Mouse (Mus musculus) cortical plate, adult 2 months (tissue): ENCODE data around the gene Creg1. TPM values are rescaled to one million over a fixed set of nuclear protein-coding genes. Genes with fewer than 3 reads are reported as not detected.

Experiments
- H3K27ac ChIP-seq: fragments of 200-500 bp; 2 replicates; pipeline ENCODE4 v1.5.1; 2012; ENCODE audit warnings: low read length, control low read depth, inconsistent platforms; ENCODE audit not compliant: insufficient read depth
- H3K4me1 ChIP-seq: fragments of 200-500 bp; 2 replicates; pipeline ENCODE4 v1.6.1; 2011; ENCODE audit warnings: low read length; ENCODE audit not compliant: control insufficient read depth, insufficient read depth
- H3K4me3 ChIP-seq: fragments of 200-500 bp; 2 replicates; pipeline ENCODE4 v1.5.1; 2011; ENCODE audit warnings: mild to moderate bottlenecking, low read length, control low read depth; ENCODE audit not compliant: insufficient read depth
- CTCF ChIP-seq: fragments of 200-500 bp; IDR thresholded peaks from 2 replicates; pipeline ENCODE4 v1.5.1; 2011; ENCODE audit warnings: mild to moderate bottlenecking, control low read depth, low read length; ENCODE audit not compliant: insufficient read depth; ENCODE audit errors: extremely low read depth
- POLR2A ChIP-seq: fragments of 200-500 bp; IDR thresholded peaks from 2 replicates; pipeline ENCODE4 v1.6.1; 2011; ENCODE audit warnings: mild to moderate bottlenecking, low read length, control low read depth; ENCODE audit not compliant: insufficient read depth; ENCODE audit errors: extremely low read depth
- polyA plus RNA-seq: library from polyadenylated mRNA; depleted of rRNA; stranded (reverse); fragments of >200 nt; gene quantifications from 2 replicates; pipeline ENCODE4 v1.2.3, GENCODE M21; 2012

Gene Creg1
- polyA plus RNA-seq, 1 experiment: 35.0 TPM

DNA sequence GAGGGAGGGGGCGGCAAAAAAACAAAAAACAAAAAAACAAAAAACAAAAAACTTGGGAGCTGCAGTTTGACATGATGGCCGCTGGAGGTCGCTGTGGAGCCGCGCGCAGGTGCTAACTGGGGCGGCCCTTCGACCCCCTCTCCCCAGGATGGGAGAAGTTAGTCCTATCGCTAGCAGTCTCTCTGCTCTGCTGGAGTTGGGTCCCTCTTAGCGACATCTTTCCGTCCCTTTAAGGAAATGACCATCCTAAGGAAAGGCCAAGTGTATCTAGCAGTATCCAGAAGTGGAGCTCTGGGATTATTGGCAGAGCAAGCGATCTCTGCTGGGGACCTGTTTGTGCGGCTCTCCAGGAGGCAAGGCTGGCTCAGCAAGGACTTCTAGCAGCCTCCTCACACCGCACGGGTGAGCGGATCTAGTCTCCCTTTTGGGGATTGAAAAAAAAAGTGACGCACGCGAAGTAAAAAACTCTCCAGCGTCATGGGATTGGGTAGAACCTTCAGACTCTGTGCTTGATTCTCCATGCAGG, 17.1 kb downstream of the Creg1 start:
- H3K4me3 ChIP-seq: no peak overlapping the region
- no peaks in the 10 kb centered on the region; the same call in 1 of the 2 replicates for H3K4me1 ChIP-seq
- TF ChIP-seq POLR2A (no peak), CTCF (peak; percentile 60)
- no peak overlapping the region for H3K27ac ChIP-seq

- H3K4me1 ChIP-seq: no peaks in the 10 kb centered on the region; the same call in 1 of the 2 replicates
- H3K4me3 ChIP-seq: no peak overlapping the region
- H3K27ac ChIP-seq: no peak overlapping the region
- TF ChIP-seq CTCF (no peak), POLR2A (no peak)
These were observed 17.9 kb downstream of the Creg1 start for GRCm38 (mm10) chr1:165781426-165781825.

DNA sequence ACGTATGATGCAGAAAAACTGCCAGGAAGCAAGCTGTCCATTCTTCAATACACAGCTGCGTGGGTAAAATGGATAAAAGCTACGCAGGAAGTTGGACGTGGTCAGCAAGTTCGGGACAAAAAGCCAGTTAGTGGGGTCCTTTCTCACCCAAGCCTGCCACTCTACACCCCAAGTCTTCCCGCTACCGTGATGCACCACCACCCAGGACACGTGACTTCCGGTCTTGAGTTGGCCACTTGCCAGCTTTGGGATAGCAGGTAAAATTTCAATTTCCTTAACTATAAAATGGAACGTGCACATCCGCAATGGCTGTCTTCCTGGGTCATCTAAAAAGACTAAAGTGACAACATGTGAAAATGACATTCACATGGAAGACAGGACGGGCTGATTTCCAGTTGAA, 18.4 kb downstream of the Creg1 start:
- Histone ChIP-seq H3K4me3 (no peak overlapping the region), H3K4me1 (no peaks in the 10 kb centered on the region; the same call in 1 of the 2 replicates), H3K27ac (no peak overlapping the region)
- TF ChIP-seq CTCF (no peak), POLR2A (no peak)

- no peaks in the 10 kb centered on the region for H3K4me1 ChIP-seq
- H3K27ac ChIP-seq: no peak overlapping the region
- TF ChIP-seq CTCF (no peak), POLR2A (no peak)
- no peak overlapping the region for H3K4me3 ChIP-seq
These were observed 22.8 kb downstream of the Creg1 start for GRCm38 (mm10) chr1:165786296-165786695.

DNA sequence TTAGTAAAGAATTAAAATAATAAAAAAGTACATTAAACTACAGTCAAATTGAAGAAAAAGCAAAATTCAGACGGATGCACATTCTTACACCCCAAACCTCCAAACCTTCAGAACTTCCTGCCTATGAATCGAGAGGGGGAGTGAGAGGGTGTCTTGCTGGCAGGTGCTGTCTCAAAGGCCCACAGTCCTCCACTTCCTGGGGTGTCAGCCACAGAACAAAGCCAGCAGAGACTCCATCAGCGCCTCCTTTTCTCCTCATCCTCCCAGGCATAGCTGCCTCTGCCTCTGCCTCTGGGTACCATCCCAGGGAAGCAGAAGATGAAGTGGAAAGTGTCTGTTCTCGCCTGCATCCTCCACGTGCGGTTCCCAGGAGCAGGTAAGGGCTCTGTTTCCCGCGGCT, 25.0 kb downstream of the Creg1 start, which contains the start of gene Cd247:
Gene Cd247, plus strand, starts transcription at position 171 of the 400 bp plus-strand sequence.
- TF ChIP-seq POLR2A: no peak
- no peak for TF ChIP-seq CTCF
- no peaks in the 10 kb centered on the region for H3K4me1 ChIP-seq
- H3K4me3 ChIP-seq: no peak within 1 kb of the TSS
- H3K27ac ChIP-seq: no peak within 1 kb of the TSS

GRCm38 (mm10) chr1:165789066-165789660, 25.6 kb downstream of the Creg1 start:
- no peak overlapping the region for H3K27ac ChIP-seq
- no peaks in the 10 kb centered on the region for H3K4me1 ChIP-seq
- TF ChIP-seq POLR2A: no peak
- TF ChIP-seq CTCF: no peak
- no peak overlapping the region for H3K4me3 ChIP-seq

- Histone ChIP-seq H3K4me3 (no peak overlapping the region), H3K27ac (no peak overlapping the region), H3K4me1 (no peaks in the 10 kb centered on the region)
- no peak for TF ChIP-seq POLR2A
- TF ChIP-seq CTCF: no peak
These were observed 26.4 kb downstream of the Creg1 start for GRCm38 (mm10) chr1:165789963-165790362.

GRCm38 (mm10) chr1:165790461-165791210, 27.1 kb downstream of the Creg1 start:
- TF ChIP-seq CTCF: no peak
- no peak for TF ChIP-seq POLR2A
- H3K4me3 ChIP-seq: no peak overlapping the region
- H3K27ac ChIP-seq: no peak overlapping the region
- no peaks in the 10 kb centered on the region for H3K4me1 ChIP-seq

DNA sequence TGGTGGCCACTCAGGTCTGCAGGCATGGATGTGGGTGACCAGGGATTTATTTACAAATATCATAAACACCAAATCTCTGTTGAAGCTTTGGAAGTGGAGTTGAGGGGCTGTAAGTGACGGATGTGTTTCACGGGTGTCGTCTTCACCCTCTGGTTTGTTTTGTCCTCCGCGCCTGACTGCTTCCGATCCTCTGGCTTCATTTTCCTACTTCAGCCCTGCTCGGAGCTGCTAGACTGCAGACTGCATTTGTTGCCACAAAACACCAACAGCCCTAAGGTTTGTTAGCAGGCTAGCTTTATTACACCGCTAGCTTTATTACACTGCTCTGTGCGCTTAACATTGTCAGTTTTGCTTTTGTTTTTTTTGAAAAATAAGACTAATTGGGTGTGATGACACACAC, 27.9 kb downstream of the Creg1 start:
- no peaks in the 10 kb centered on the region for H3K4me1 ChIP-seq
- TF ChIP-seq POLR2A: no peak
- no peak for TF ChIP-seq CTCF
- H3K27ac ChIP-seq: no peak overlapping the region
- no peak overlapping the region for H3K4me3 ChIP-seq

- H3K4me3 ChIP-seq: no peak overlapping the region
- no peak overlapping the region for H3K27ac ChIP-seq
- no peak for TF ChIP-seq POLR2A
- no peak for TF ChIP-seq CTCF
- H3K4me1 ChIP-seq: no peaks in the 10 kb centered on the region
These were observed 38.3 kb downstream of the Creg1 start for GRCm38 (mm10) chr1:165801709-165802310.
